Mouse (Mus musculus) testis, adult 2 months (tissue): Measurements from ENCODE around the gene Slamf6.

Experiments used
- CTCF ChIP-seq: fragments of 200-500 bp; IDR thresholded peaks from 2 replicates; pipeline ENCODE4 v1.5.1; 2012; ENCODE audit warnings: low read depth, mild to moderate bottlenecking, inconsistent platforms, low read length, moderate library complexity; ENCODE audit not compliant: control insufficient read depth, insufficient read depth, insufficient replicate concordance
- POLR2A ChIP-seq: fragments of 200-500 bp; IDR thresholded peaks from 2 replicates; pipeline ENCODE4 v1.6.1; 2012; ENCODE audit warnings: low read depth, mild to moderate bottlenecking, inconsistent platforms, low read length, moderate library complexity; ENCODE audit not compliant: control insufficient read depth

GRCm38 (mm10) chr1:171966054-171966790 lies 48.9 kb downstream of the Slamf6 start:
- TF ChIP-seq CTCF (no peak), POLR2A (no peak)
